Mouse (Mus musculus) gastrocnemius, postnatal 14 days (tissue): ENCODE results near the gene Ltbp4. TPM values are rescaled to one million over a fixed set of nuclear protein-coding genes. Genes with fewer than 3 reads are reported as not detected.

Source experiments
- DNase-seq: peaks from one replicate; pipeline ENCODE4 v3.0.0; 2021; ENCODE audit warnings: mixed read lengths
- intact Hi-C: fragments of 180-260 bp; cut with DNase I; formaldehyde crosslinking; loops from one replicate; pipeline ENCODE4 v1.15.1; 2025; ENCODE audit warnings: low total_unique reads
- total RNA-seq, 2 experiments: library from RNA; stranded (reverse); gene quantifications; 2 replicates each; pipeline ENCODE4 v1.2.3; 2021

The Ltbp4 gene
- total RNA-seq, 2 experiments from 2014 or later = 122 to 151 TPM

- intact Hi-C loops = no loop called here
- peak; percentile 95 for DNase-seq
These were observed 6.6 kb downstream of the Ltbp4 start for GRCm38 (mm10) chr7:27330709-27331540.

DNA sequence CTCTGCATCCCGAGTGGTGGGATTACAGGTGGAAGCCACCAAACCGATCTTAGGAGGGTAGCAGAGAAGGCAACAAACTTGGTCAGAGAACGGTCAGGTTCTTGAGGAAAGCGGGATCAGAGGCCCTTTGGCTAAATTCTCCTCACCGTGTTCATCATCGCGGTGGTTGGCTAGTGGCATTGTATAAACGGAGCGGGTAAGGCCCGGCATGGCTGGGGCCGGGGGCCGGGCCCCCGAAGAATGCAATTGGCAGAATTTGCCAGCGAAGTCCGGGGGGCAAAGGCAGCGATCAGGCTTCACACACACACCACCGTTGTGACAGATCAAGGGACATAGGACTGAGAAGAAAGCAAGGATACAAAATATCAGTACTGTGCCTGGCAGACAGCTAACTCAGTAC, 7.5 kb downstream of the Ltbp4 start:
- intact Hi-C loops = loop anchor here (2.0 kb wide), 1 partner anchor 27 kb away; no protein-coding TSS in a partner anchor
- no peak for DNase-seq

- intact Hi-C loops = loop anchor here (2.0 kb wide), 1 partner anchor 27 kb away; no protein-coding TSS in a partner anchor
- DNase-seq = peak; percentile 89
These were observed 8.1 kb downstream of the Ltbp4 start for GRCm38 (mm10) chr7:27329326-27329947.

DNA sequence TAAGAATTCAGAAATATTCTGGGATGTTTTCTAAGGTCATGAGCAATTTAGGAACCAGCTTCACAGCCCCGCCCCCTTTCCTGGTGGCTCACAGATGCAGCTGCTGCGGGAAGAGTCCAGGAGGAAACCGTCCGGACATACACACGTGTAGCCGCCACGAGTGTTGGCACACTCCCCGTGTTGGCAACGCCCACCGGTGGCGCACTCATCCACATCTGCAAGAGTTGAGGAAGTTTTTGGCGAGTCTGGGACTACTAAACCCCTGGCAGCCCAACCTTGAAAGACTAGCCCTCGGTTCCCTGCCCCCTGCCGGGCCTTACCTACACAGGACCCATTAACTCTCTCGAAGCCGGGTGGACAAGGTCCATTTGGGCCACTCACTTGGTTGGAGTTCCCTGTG, 8.8 kb downstream of the Ltbp4 start:
- peak; percentile 82 for DNase-seq
- intact Hi-C loops = loop anchor here (2.0 kb wide), 1 partner anchor 26 kb away; no protein-coding TSS in a partner anchor

- DNase-seq = no peak
- intact Hi-C loops = loop anchor here (2.0 kb wide), 1 partner anchor 25 kb away; no protein-coding TSS in a partner anchor
These were observed 9.3 kb downstream of the Ltbp4 start for GRCm38 (mm10) chr7:27328161-27328560.

DNA sequence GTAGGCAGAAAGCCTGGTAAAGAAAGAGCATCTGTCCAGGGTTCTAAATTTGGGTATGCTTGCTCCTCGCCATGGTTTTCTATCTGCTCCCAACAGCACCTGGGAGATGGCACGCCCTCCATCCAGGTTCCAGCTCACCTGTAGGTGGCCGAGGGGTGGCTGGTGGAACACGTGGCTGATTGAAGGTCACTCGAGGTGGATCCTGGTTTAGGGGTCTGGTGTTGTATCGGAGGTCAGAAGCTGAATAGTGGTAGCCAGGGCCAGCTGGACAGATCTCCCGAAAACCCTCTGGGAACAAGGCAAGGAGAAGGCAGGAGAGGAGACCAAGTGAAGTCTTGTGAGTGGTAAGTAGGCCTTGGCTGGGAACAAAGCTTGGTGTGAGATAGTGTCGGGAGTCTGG, 10.0 kb downstream of the Ltbp4 start:
- no peak for DNase-seq
- intact Hi-C loops = no loop called here

DNA sequence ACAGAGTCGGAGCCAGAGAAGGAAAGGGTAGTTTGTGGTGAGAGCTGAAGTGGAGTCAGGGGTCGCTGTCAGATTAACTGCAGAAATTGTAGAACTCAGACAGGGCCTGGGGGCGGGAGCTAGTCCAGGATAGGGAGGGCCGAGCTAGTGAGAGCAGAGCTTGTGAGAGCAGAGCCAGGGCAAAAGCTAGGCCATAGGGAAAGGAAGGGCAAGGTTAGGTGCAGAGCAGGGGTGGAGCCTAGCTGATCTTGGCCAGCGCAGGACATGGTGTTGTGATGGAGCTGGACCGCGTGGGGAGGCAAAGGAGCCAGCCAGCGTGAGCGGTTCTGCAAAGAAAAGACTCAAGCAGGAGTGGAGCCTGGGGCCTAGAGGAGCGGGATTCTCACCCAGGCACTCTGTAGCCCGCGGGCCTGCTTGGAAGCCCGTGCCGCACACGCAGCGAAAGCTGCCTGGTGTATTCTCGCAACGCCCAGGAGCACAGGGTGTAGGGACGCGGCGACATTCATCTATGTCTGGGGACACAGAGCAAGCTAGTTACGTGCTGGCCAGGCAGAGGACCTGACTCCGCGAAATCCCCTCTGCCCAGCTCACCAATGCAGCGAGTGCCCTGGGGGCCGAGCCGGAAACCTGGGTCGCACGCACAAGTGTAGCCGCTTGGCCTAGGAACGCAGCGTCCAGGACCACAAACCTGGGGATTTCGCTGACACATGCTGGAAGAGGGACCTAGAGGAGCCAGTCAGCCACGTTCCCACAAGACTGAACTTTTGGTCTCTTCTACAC, 11.2 kb downstream of the Ltbp4 start:
- DNase-seq = peak; percentile 64
- intact Hi-C loops = no loop called here

GRCm38 (mm10) chr7:27325697-27326096, 11.8 kb downstream of the Ltbp4 start:
- intact Hi-C loops = no loop called here
- peak; percentile 82 for DNase-seq

DNA sequence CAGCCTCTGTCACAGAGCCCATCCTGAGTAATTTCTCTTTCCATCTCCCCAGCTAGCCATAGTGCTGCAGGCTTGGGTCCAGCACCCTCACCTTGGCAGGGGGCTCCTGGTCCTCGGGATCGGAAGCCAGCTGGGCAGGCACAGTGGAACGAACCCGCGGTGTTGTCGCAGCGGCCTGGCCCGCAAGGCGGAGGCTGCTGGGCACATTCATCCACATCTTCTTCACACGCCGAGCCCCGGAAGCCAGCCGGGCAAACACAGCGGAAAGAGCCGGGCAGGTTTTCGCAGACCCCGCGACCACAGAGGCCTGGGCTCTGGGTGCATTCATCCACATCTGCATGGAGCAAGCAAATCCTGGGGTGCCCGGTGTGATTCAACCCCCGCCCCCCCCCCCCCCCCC, 12.6 kb downstream of the Ltbp4 start:
- intact Hi-C loops = no loop called here

DNA sequence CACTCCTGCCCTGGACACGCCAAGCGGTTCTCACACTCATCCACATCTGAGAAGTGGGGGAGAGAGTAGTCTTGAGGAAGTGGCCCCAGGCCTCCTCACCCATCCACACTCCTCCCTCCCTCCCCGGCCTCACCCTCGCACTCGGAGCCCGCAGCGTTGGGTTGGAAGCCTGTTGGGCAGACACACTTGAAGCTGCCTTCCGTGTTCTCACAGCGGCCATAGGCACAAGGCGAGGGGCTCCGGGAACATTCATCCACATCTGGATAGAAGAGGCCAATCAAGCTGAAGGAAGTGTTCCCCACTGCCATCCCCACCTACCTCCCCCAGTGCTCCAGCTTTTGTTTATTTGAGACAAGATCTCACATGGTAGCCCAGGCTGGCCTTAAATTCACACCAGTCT, 13.3 kb downstream of the Ltbp4 start:
- intact Hi-C loops = no loop called here
- DNase-seq = no peak

More for the DNA sequence above, 12.6 kb downstream of the Ltbp4 start:
- no peak for DNase-seq

GRCm38 (mm10) chr7:27323001-27323400, 14.5 kb downstream of the Ltbp4 start:
- intact Hi-C loops = no loop called here
- no peak for DNase-seq

DNA sequence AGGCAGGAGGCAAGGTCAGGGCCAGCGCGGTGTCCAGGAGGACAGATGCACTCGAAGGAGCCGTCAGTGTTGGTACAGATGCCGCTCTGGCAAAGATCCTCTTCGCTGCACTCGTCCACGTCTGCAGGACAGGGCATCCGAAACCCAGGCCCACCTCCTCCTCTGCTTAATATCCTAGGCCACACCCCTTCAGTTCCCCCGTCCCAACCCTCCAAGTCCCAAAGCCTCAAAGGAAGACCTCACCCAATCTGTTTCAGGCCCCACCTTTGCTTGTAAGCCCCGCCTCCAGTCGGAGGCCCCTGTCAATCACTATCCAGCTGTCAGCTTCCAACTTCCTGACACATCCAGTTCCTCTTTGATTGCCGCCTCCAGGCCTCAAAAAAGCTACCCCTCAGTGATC, 15.2 kb downstream of the Ltbp4 start:
- intact Hi-C loops = no loop called here
- no peak for DNase-seq

DNA sequence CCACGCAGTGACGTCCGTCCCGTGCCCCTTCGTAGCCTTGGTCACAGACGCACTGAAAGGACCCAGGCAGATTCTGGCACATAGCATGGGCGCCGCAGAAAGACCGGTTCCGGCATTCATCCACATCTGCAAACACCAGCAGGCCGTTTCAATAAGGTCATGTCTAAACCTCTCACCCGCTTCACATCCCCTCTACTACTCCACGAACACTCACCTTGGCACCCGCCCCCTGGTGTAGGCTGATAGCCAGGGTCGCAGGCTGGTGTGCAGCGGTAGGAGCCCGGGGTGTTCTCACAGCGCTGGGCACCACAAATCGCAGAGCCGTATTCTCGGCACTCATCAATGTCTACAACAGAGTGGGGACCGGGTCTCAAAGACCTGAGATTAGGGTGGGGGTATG, 18.1 kb downstream of the Ltbp4 start:
- DNase-seq = no peak
- intact Hi-C loops = no loop called here

- intact Hi-C loops = no loop called here
- peak; percentile 86 for DNase-seq
These were observed 21.5 kb downstream of the Ltbp4 start for GRCm38 (mm10) chr7:27315958-27316357.

- no peak for DNase-seq
- intact Hi-C loops = no loop called here
These were observed 23.1 kb downstream of the Ltbp4 start for GRCm38 (mm10) chr7:27314393-27314792.

DNA sequence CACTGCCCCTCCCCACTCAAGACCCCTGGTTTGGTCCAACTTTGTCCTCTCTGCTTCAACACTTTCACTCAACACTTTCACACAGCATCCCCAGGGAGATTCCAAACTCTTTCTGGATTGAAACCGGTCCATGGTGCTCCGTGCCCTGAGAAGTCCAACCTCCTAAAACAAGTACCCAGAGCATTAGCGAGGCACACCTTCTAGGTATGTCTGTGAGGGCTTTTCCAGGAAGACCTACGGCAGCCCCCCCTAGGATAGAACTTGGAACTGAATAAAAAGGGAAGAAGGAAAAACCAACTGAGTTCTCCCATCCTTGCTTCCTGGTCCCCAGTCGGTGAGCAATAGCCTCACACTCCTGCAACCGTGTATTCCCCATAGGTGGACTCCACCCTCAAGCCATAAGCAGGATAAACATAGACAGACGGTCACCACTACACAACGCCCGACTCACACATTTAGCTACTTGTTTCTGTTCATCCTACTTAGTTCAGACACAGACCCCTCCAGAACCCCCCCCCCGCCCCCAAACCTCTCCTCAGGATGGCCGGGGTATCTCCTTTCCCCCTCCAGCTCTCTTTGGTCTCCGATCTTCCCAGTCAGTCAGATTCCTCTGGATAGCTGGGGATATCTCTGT, 25.7 kb downstream of the Ltbp4 start:
- intact Hi-C loops = no loop called here
- no peak for DNase-seq

GRCm38 (mm10) chr7:27310996-27311535, 26.4 kb downstream of the Ltbp4 start:
- intact Hi-C loops = no loop called here
- DNase-seq = no peak

GRCm38 (mm10) chr7:27310306-27310705, 27.2 kb downstream of the Ltbp4 start:
- intact Hi-C loops = no loop called here
- peak; percentile 73 for DNase-seq

DNA sequence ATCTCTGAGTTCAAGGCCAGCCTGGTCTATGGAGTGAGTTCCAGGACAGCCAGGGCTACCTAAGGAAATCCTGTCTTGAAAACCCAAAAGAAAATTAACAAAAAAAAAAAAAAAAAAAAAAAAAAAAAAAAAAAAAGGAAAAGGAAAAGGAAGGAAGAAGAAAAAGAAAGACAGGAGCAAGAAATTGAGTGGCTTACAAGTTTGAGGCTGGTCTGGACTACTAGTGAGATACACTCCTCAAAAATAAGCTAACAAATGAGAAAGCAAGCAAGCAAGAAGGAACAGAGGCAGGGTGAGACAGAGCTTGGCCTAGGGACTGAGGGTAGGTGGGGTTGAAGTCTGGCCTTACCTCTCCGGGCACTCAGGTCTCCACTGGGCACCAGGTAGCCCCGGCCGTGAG, 27.7 kb downstream of the Ltbp4 start:
- DNase-seq = no peak
- intact Hi-C loops = no loop called here
